Mouse (Mus musculus) gastrocnemius, postnatal 36 days (tissue): ENCODE results near the gene Tctn1. TPM values are rescaled to one million over a fixed set of nuclear protein-coding genes. Genes with fewer than 3 reads are reported as not detected.

ENCODE experiments used
- DNase-seq, 2 experiments: peaks; one replicate each; pipeline ENCODE4 v3.0.0; 2022
- intact Hi-C: fragments of 180-260 bp; cut with DNase I; formaldehyde crosslinking; loops from one replicate; pipeline ENCODE4 v1.15.1; 2025
- total RNA-seq, 2 experiments: library from RNA; stranded (reverse); gene quantifications; 2 replicates each; pipeline ENCODE4 v1.2.3; 2021

Gene Tctn1
- total RNA-seq, 2 experiments from 2014 or later: 1.6 to 2.2 TPM

DNA sequence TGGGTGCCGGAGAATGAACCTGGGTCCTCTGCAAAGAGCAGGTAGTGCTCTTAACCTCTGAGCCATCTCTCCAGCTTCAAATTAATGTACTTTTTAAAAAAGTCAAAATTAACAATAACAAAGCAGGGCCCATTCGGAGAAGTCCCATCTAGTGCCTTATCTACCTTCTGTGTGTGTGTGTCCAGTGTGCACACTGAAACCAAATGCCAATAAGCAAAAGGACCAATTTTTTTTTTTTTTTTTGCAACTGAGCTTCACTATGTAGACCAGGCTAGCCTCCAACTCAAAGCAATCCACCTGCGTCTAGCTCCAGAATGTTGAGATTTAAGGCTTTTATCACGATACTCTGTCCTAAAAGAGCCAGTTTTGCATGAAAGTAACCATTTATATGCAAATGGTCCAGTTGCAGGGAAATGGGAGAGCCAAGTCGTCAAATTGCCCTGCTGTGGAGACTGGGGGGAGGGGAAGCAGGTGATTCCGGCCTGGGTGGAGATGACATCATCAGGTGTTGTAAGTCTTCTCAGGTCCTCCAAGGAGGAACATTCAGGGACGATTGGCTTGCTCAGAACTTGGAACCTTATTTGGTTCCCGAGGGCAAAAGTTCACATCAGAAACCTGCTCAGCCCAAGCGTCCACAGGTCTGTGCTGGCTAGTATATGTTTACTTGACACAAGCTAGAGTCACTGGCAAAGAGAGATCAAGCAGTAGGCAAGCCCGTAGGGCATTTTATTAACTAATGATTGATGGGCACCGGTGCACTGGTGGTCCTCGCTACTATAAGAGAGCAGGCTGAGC, 72.8 kb downstream of the Tctn1 start:
- no peak for DNase-seq
- intact Hi-C loops: no loop called here

DNA sequence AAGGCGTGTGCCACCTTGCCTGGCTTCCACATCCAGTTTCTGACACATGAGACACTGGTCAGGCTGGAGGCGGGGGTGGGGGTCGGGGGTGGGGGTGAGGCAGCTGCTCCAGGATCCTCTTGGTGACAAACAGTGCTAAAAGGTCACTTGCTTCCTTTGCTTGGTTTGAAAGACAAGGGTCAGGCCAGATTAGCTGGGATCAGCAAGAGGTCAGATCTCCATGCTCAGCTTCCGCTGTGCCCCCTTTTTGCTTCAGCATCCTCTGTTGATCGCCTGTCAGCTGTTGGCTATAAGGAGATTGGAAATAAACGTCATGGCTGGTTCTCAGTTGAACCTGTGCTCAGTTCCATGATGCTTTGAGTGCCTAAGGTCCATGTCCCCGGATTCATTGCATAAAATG, 73.8 kb downstream of the Tctn1 start:
- no peak for DNase-seq
- intact Hi-C loops: no loop called here

DNA sequence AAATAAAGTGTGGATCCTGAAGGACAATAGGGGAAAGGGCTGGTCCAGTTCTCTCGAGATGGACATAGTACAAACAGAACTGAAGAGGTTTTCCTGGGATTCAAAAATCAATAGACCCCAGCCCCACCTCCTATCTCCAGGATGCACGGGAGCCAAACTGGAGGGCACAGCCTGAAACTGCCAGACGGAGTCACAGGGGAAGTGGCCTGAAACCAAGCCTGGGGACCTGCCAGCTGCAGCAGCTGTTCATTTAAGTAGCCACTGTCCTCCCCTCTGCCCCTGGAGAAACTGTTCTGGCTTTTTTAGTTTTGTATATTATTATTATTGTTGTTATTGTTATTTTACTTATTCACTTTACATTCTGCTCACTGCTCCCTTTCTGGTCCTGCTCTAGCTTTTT, 75.1 kb downstream of the Tctn1 start:
- no peak for DNase-seq
- intact Hi-C loops: no loop called here

Other genes starting within 250 kb of the Tctn1 start
- gene Cux2, start 214.4 kb downstream of the Tctn1 start, total RNA-seq: 1 to 10 TPM; 1.9 to 2.3 TPM
- gene Myl2, start 163.5 kb downstream of the Tctn1 start, total RNA-seq: 1,000 to 10,000 TPM in 1 of 2 experiments, 100 to 1,000 TPM in 1; 404 to 1,700 TPM
- gene Ccdc63, start 123.6 kb downstream of the Tctn1 start, total RNA-seq: not detected
- 100 to 1,000 TPM; 138 to 139 TPM for gene Ppp1cc, start 106.2 kb downstream of the Tctn1 start, total RNA-seq
- gene Hvcn1, start 57.7 kb downstream of the Tctn1 start, total RNA-seq: under 1 TPM; 0.37 to 0.77 TPM
- gene Pptc7, start 19.9 kb upstream of the Tctn1 start, total RNA-seq: 100 to 1,000 TPM in 1 of 2 experiments, 10 to 100 TPM in 1; 93.8 to 103 TPM
- under 1 TPM; 0.42 to 0.54 TPM for gene Rad9b, start 89.8 kb upstream of the Tctn1 start, total RNA-seq
- gene Vps29, start 89.9 kb upstream of the Tctn1 start, total RNA-seq: 10 to 100 TPM; 36.2 to 41.3 TPM
- 10 to 100 TPM; 22.4 to 23.8 TPM for gene Gpn3, start 107.4 kb upstream of the Tctn1 start, total RNA-seq
- 1 to 10 TPM; 4.2 to 6.5 TPM for gene Fam216a, start 107.9 kb upstream of the Tctn1 start, total RNA-seq
- gene Arpc3, start 127.4 kb upstream of the Tctn1 start, total RNA-seq: 10 to 100 TPM; 47.2 to 51.2 TPM
- gene Anapc7, start 157.2 kb upstream of the Tctn1 start, total RNA-seq: 10 to 100 TPM; 11.3 to 13.2 TPM
- gene Atp2a2, start 237.8 kb upstream of the Tctn1 start, total RNA-seq: 100 to 1,000 TPM; 175 to 549 TPM